Mouse (Mus musculus) lung, postnatal 25 days (tissue): ENCODE measurements at regions not wholly inside any gene's neighbourhood (a gene's known extent, or its start where the extent isn't known, plus 50 kb on each side); places are given as distances from the start of the nearest gene placed in this dataset.

Experiments used
- DNase-seq: peaks from one replicate; pipeline ENCODE4 v3.0.0; 2022; ENCODE audit warnings: low spot score

GRCm38 (mm10) chr15:8582676-8583075 lies 62.9 kb upstream of the Gm2310 start:
- DNase-seq, result no peak

GRCm38 (mm10) chr15:8581146-8581913 lies 61.6 kb upstream of the Gm2310 start:
- no peak for DNase-seq

DNA sequence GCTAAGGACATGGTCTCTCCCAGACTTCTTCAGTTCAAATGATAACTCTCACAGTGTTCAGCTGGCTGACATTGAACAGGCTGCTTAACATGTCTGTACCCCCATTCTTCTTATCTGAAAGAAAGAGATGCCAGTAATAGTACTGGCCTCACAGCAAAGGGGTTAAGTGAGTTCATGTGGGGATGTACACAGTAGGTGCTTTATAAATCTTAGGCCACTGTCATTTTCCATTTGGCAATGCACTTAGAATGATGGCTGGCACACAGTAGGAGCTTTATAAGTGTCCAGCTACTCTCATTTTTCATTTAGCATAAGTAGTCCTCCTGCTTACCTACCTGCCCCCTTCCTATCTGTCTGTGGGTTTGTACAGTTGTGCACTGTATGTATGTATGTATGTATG lies 60.3 kb upstream of the Gm2310 start:
- no peak for DNase-seq

DNA sequence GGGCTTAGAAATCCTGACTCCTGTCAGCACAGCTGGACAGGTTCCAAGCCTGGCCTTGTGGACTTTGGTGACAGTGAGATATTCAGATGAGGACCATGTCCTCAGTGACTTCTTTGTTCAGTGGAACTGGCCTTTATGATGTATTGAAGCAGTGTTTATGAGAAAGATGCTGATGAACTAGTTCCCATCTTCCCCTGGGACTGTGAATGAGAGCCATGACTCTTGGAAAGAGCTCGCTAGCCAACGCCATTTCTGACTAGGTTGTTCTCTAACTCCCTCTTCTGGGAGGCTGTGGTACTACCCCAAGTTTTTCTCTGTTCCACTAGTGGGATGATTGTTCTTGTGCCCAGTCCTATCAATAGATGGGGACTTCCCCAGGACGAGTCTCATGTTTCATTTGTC lies 57.7 kb upstream of the Gm2310 start:
- DNase-seq, result peak; percentile 59

- DNase-seq, result no peak
These were observed 57.2 kb upstream of the Gm2310 start for GRCm38 (mm10) chr15:8576975-8577374.

GRCm38 (mm10) chr15:8569617-8570016 lies 49.9 kb upstream of the Gm2310 start:
- peak; percentile 70 for DNase-seq
